Mouse (Mus musculus) liver, adult 2 months (tissue): ENCODE data around the gene Fntb. TPM values are rescaled to one million over a fixed set of nuclear protein-coding genes. Genes with fewer than 3 reads are reported as not detected.
"Not testable (repeated sequence)": the region's sequence is repeated elsewhere in the genome, so short reads cannot be mapped to it uniquely, and the experiment has no call there.

Source experiments
- DNase-seq: peaks from one replicate; pipeline ENCODE4 v3.0.0-alpha.2; 2011; ENCODE audit warnings: low read depth, low spot score; ENCODE audit errors: extremely low read depth
- H3K27ac ChIP-seq: fragments of 200-500 bp; replicated peaks from 2 replicates; pipeline ENCODE4 v1.5.1; 2012; ENCODE audit warnings: low read depth, mild to moderate bottlenecking, control low read depth, inconsistent platforms, low read length; ENCODE audit not compliant: insufficient read depth
- H3K27me3 ChIP-seq: fragments of 200-500 bp; 2 replicates; pipeline ENCODE4 v1.6.1; 2012; ENCODE audit warnings: mild to moderate bottlenecking, moderate library complexity, low read length, inconsistent platforms; ENCODE audit not compliant: control insufficient read depth, insufficient read depth
- H3K36me3 ChIP-seq: fragments of 200-500 bp; 2 replicates; pipeline ENCODE4 v1.6.1; 2012; ENCODE audit warnings: low read length, inconsistent platforms; ENCODE audit not compliant: control insufficient read depth, insufficient read depth
- H3K4me1 ChIP-seq: fragments of 200-500 bp; 2 replicates; pipeline ENCODE4 v1.6.1; 2011; ENCODE audit warnings: low read length; ENCODE audit not compliant: control insufficient read depth, insufficient read depth
- H3K4me3 ChIP-seq: fragments of 200-500 bp; 2 replicates; pipeline ENCODE4 v1.5.1; 2011; ENCODE audit warnings: low read depth, mild to moderate bottlenecking, control low read depth, low read length, moderate library complexity; ENCODE audit not compliant: insufficient read depth
- H3K79me2 ChIP-seq: fragments of 200-500 bp; 2 replicates; pipeline ENCODE4 v1.6.1; 2012; ENCODE audit warnings: inconsistent platforms, mild to moderate bottlenecking, low read length, moderate library complexity; ENCODE audit not compliant: control insufficient read depth, insufficient read depth
- H3K9ac ChIP-seq: fragments of 200-500 bp; 2 replicates; pipeline ENCODE4 v1.6.1; 2012; ENCODE audit warnings: low read depth, mild to moderate bottlenecking, control low read depth, inconsistent platforms, low read length
- CTCF ChIP-seq: fragments of 200-500 bp; IDR thresholded peaks from 2 replicates; pipeline ENCODE4 v1.5.1; 2011; ENCODE audit warnings: low read depth, low read length, control low read depth
- POLR2A ChIP-seq: fragments of 200-500 bp; IDR thresholded peaks from 2 replicates; pipeline ENCODE4 v1.6.1; 2011; ENCODE audit warnings: low read length, control low read depth; ENCODE audit not compliant: insufficient read depth; ENCODE audit errors: extremely low read depth
- WGBS: fragments of 180-500 bp; shearing (Covaris S2); methylation state at CpG from one replicate; pipeline ENCODE4 v1.1.7; 2018; 5-methylcytosine and 5-hydroxymethylcytosine counted together
- polyA plus RNA-seq: library from polyadenylated mRNA; depleted of rRNA; stranded (reverse); fragments of >200 nt; gene quantifications from 2 replicates; pipeline ENCODE4 v1.2.3, GENCODE M21; 2012
- total RNA-seq: library from RNA; depleted of rRNA; stranded (reverse); fragments of >200 nt; gene quantifications from 2 replicates; pipeline ENCODE4 v1.2.3, GENCODE M21; 2014

Gene Fntb
- total and polyA plus RNA-seq, 2 experiments = 1.4 to 6.5 TPM

DNA sequence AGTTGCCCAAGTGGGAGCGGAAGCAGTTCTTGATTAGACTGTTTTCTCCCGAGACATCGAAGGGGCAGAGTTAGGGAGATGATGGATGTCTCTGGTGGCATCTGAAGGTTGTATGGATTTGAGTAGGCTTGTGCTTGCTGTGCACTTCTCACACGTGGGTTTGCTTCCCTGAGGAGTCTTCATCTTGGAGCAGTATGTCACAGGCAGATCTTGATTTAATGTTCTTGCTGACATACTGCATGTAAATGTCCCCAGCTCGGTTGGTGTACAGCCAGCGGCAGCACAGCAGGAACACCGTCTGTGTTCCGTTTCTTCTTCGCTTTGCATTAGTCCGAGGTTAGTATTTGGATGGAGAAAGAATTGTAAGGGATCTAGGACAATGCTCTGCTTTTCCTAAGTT lies 91.7 kb downstream of the Fntb start:
- no peak for DNase-seq
- no peak overlapping the region for H3K9ac ChIP-seq
- H3K27me3 ChIP-seq = no peaks in the 10 kb centered on the region
- H3K36me3 ChIP-seq = no peaks in the 10 kb centered on the region
- 94% methylated on average over 10 of the region's 10 CpGs for WGBS
- H3K79me2 ChIP-seq = no peaks in the 10 kb centered on the region
- H3K4me1 ChIP-seq = no peaks in the 10 kb centered on the region
- H3K27ac ChIP-seq = no peak overlapping the region
- H3K4me3 ChIP-seq = no peak overlapping the region
- TF ChIP-seq POLR2A (no peak), CTCF (no peak)

DNA sequence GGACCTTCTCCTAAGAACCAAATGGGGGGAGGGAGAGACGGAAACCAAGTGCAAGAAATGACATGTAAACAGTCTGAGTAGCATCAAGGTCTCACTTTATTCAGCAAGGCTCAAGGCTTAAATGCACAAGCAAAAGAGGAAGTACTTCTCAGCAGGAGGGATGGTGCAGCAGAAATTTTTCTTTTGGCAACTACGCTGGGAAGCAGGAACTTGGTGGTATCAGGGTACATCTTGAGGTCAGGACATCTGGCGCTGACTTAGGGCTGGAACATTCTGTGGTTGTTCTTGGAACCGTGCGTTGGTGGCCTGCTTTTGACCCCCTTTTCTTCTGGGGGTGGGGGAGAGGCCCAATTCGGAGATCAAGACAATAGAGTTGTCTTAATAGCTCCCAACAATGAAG lies 93.4 kb downstream of the Fntb start:
- H3K27me3 ChIP-seq, H3K79me2 ChIP-seq, H3K36me3 ChIP-seq, H3K4me3 ChIP-seq, H3K27ac ChIP-seq, DNase-seq, H3K4me1 ChIP-seq, H3K9ac ChIP-seq: not testable (repeated sequence)
- 93% methylated on average over 6 of the region's 6 CpGs for WGBS

DNA sequence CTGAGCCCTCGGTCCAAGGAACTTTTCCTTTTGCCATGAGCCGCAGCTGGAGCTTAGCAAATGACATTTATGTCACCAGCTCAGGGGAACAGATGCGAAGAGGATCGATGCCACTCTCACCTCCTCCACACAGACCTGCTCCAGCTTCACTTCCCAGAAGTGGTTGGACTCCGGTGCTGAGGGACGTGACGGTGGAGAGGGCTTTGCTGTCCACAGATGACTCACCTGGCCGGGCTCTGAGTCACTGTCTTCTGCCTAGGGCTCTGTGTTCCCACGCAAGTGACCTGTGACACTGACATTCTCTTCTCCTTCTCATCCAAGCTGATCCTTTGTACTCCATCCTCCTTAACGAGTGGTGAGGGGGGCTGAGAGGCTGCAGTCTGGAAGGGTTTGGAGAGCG lies 98.3 kb downstream of the Fntb start:
- H3K27ac ChIP-seq = no peak overlapping the region
- H3K4me3 ChIP-seq = no peak overlapping the region
- no peak for TF ChIP-seq POLR2A
- TF ChIP-seq CTCF = no peak
- 88% methylated on average over 11 of the region's 11 CpGs for WGBS
- H3K9ac ChIP-seq = no peak overlapping the region
- H3K79me2 ChIP-seq = no peaks in the 10 kb centered on the region
- H3K4me1 ChIP-seq = no peaks in the 10 kb centered on the region
- DNase-seq = no peak
- H3K36me3 ChIP-seq = no peaks in the 10 kb centered on the region
- no peaks in the 10 kb centered on the region for H3K27me3 ChIP-seq

DNA sequence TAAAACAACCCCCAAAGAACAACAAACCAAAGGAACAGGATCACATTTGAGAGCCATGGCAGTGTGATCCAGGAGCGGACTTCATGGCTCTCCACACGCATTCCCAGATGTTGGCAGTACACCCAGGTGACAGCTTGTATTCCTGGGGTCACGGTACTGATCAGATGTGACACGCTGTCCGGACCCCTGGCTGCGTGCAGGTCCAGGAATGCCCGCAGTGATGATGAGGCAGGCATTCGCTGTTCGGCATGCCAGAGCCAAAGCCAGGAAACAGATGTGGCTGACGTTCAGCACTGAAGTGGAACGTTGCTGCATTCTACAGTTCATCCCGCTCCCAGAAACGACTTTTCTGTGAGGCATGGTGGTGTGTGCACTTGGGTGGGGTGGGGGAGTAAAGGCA lies 99.9 kb downstream of the Fntb start:
- TF ChIP-seq CTCF (no peak), POLR2A (no peak)
- no peak for DNase-seq

DNA sequence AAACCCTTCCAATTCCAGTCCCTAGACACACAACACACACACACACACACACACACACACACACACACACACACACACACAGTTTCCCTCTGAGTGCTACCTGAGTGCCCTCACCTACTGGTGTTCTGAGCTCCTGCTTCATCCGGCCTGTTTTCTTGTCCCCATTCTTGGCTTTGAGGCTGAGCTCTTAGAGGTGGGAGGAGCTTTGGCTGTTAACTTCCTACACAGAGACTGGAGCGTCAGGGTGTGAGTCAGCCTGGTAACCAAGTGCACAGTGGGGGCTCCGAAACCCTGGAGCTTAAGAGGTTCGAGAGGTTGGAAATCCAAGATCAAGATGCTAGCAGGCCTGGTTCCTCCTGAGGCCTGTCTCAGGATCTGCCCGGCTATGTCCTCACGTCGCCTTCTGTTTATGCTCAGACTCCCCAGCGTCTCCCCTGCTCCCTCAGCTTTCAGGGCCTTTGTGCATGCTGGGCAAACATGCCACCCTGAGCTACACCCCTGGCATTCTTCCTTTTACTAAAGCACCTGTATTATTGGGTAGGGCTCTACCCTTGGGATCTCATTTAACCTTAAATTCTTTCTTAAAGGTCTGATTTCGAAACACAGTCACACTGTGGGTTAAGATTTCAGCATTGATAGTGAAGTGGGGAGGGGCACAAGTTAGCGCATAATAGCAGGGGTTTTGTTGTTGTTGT lies 102.3 kb downstream of the Fntb start:
- Histone ChIP-seq H3K27ac (no peak overlapping the region), H3K79me2 (no peaks in the 10 kb centered on the region), H3K27me3 (no peaks in the 10 kb centered on the region), H3K9ac (no peak overlapping the region), H3K36me3 (no peaks in the 10 kb centered on the region), H3K4me1 (no peaks in the 10 kb centered on the region), H3K4me3 (no peak overlapping the region)
- DNase-seq = no peak
- WGBS = 84% methylated on average over 10 of the region's 10 CpGs
- no peak for TF ChIP-seq POLR2A
- no peak for TF ChIP-seq CTCF

More for the DNA sequence above, 99.9 kb downstream of the Fntb start:
- H3K9ac ChIP-seq = no peak overlapping the region
- H3K79me2 ChIP-seq = no peaks in the 10 kb centered on the region
- WGBS = 94% methylated on average over 13 of the region's 13 CpGs
- H3K27ac ChIP-seq = no peak overlapping the region
- no peaks in the 10 kb centered on the region for H3K27me3 ChIP-seq
- H3K4me1 ChIP-seq = no peaks in the 10 kb centered on the region
- no peak overlapping the region for H3K4me3 ChIP-seq
- no peaks in the 10 kb centered on the region for H3K36me3 ChIP-seq

DNA sequence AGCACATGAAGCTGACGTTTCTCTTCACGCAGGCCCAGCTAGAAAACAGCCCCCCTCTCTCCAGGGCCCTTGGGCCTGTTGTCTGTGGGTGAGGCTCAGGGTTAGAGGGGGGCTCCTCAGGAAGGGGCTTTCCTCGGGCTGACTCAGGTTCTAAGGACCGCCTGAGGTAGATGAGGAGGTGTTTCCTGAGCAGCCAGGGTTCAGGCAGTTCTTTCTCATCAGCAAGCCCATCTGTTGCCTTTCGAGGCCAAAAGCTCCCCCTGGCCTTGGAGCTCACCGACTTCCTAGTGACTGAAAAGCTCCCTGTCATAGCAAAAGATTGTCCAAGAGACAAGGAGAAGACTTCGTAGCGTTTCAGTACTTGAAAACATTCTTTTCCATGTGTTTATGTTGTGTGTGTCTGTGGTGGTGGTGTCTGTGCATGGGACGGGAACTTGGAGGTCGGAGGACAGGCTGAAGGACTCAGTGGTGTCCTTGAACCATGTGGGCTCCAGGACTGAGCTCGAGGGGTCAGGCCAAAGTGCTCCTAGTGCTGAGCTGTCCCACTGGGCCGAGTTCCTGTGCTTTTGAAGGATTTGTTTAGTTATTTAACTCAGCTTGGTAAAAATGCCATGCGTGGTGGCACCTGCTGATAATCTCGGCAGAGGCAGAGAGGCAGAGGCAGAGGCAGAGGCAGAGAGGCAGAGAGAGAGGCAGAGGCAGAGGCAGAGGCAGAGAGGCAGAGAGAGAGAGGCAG lies 103.2 kb downstream of the Fntb start:
- Histone ChIP-seq H3K79me2 (no peaks in the 10 kb centered on the region), H3K4me3 (no peak overlapping the region), H3K27me3 (no peaks in the 10 kb centered on the region), H3K9ac (no peak overlapping the region), H3K27ac (no peak overlapping the region), H3K4me1 (no peaks in the 10 kb centered on the region), H3K36me3 (no peaks in the 10 kb centered on the region)
- WGBS = 69% methylated on average over 14 of the region's 14 CpGs
- no peak for DNase-seq
- TF ChIP-seq POLR2A (no peak), CTCF (no peak)
